Mouse (Mus musculus) kidney, adult 2 months (tissue): ENCODE measurements around the gene Frat2. TPM values are rescaled to one million over a fixed set of nuclear protein-coding genes. Genes with fewer than 3 reads are reported as not detected.

Source experiments
- DNase-seq: peaks from one replicate; pipeline ENCODE4 v3.0.0; 2021
- H3K27ac ChIP-seq: fragments of 200-500 bp; 2 replicates; pipeline ENCODE4 v1.5.1; 2012; ENCODE audit warnings: low read depth, low read length, control low read depth, inconsistent platforms; ENCODE audit not compliant: insufficient read depth
- H3K27me3 ChIP-seq: fragments of 200-500 bp; replicated peaks from 2 replicates; pipeline ENCODE4 v1.6.1; 2012; ENCODE audit warnings: mild to moderate bottlenecking, moderate library complexity, low read length, inconsistent platforms; ENCODE audit not compliant: control insufficient read depth, insufficient read depth
- H3K36me3 ChIP-seq: fragments of 200-500 bp; 2 replicates; pipeline ENCODE4 v1.6.1; 2012; ENCODE audit warnings: mild to moderate bottlenecking, moderate library complexity, low read length, inconsistent platforms; ENCODE audit not compliant: control insufficient read depth, insufficient read depth
- H3K4me1 ChIP-seq: fragments of 200-500 bp; 2 replicates; pipeline ENCODE4 v1.6.1; 2011; ENCODE audit warnings: low read length; ENCODE audit not compliant: control insufficient read depth, insufficient read depth
- H3K4me3 ChIP-seq: fragments of 200-500 bp; 2 replicates; pipeline ENCODE4 v1.5.1; 2011; ENCODE audit warnings: mild to moderate bottlenecking, low read depth, low read length, control low read depth; ENCODE audit not compliant: insufficient read depth
- CTCF ChIP-seq: fragments of 200-500 bp; conservative IDR thresholded peaks from 2 replicates; pipeline ENCODE4 v1.5.1; 2011; ENCODE audit warnings: low read depth, mild to moderate bottlenecking, control low read depth, low read length, moderate library complexity, mixed read lengths; ENCODE audit not compliant: insufficient read depth, insufficient read length
- POLR2A ChIP-seq: fragments of 200-500 bp; IDR thresholded peaks from one replicate; pipeline ENCODE4 v1.6.1; 2011; ENCODE audit warnings: low read depth, low read length, control low read depth
- WGBS: fragments of 180-500 bp; shearing (Covaris S2); methylation state at CpG from one replicate; pipeline ENCODE4 v1.1.7; 2018; 5-methylcytosine and 5-hydroxymethylcytosine counted together
- polyA plus RNA-seq: library from polyadenylated mRNA; depleted of rRNA; stranded (reverse); fragments of >200 nt; gene quantifications from 2 replicates; pipeline ENCODE4 v1.2.3, GENCODE M21; 2012; rRNA removed

Frat2 gene
- polyA plus RNA-seq, 1 experiment = 1.4 TPM

DNA sequence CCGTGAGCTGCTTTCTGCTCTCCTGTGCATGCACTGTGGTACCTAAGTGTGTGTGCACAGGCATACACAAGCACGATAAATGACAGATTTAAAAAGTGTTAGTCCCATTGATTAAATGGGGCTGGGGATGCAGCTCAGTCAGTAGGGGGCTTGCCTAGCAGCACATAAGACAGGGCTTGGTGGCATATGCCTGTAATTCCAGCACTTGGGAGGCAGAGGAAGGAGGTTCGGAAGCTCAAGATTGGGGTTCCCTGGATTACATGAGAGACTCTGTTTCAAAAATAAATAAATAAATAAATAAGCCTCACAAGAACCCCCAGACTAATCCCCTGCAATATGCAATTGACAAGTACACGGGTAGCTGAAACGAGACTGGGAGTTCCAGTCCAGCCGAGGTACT lies 47.5 kb downstream of the Frat2 start:
- H3K27ac ChIP-seq = no peak overlapping the region
- no peak for TF ChIP-seq POLR2A
- TF ChIP-seq CTCF = no peak
- no peaks in the 10 kb centered on the region for H3K27me3 ChIP-seq
- no peak overlapping the region for H3K4me3 ChIP-seq
- 51% methylated on average over 6 of the region's 6 CpGs for WGBS
- H3K4me1 ChIP-seq = no peaks in the 10 kb centered on the region
- no peak for DNase-seq
- no peaks in the 10 kb centered on the region for H3K36me3 ChIP-seq

DNA sequence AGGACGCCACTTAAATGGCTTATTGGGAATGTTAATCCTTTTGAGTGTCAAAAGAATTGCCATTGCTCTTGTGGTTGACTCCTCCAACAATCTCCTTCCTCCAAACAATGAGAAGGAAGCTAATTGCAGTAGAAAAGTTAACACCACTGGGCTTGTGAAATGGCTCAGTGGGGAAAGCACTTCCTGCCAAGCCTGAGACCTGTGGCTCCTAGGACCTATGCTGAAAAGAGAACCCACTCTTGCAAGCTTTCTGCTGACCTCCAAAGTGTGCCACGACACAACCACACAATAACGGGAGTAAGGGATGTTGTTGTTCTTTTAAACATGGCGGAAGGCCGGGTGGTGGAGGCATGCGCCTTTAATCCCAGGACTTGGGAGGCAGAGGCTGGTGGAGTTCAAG lies 50.4 kb downstream of the Frat2 start:
- Histone ChIP-seq H3K27ac (no peak overlapping the region), H3K4me1 (no peaks in the 10 kb centered on the region; the same call in 1 of the 2 replicates), H3K36me3 (no peaks in the 10 kb centered on the region), H3K27me3 (no peaks in the 10 kb centered on the region), H3K4me3 (no peak overlapping the region)
- TF ChIP-seq POLR2A = no peak
- WGBS = 93% methylated on average over 6 of the region's 6 CpGs
- DNase-seq = no peak

DNA sequence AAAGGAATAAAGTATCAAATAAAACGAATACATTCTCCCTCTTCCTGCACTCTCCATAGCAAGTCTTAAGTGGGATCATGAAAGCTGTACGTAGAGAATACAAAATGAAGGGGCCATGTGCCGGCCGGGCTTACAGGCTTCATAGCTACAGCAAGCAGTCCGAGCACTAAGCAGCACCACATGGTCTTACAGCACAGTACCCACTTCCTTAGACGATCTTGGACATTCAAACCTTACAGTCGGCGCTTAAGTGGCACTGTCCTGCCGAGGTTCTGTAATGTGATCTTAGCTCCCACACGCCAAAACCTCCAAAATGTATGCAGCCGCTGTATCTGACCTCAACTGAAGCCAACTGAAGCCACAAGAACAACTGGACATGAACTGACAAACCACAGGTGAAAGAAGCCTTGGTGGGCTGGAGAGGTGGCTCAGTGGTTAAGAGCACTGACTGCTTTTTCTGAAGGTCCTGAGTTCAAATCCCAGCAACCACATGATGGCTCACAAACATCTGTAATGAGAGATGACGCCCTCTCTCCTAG lies 51.1 kb downstream of the Frat2 start:
- H3K27me3 ChIP-seq = no peaks in the 10 kb centered on the region
- TF ChIP-seq POLR2A (no peak), CTCF (no peak)
- DNase-seq = no peak
- H3K4me1 ChIP-seq = no peaks in the 10 kb centered on the region; the same call in 1 of the 2 replicates
- H3K4me3 ChIP-seq = no peak overlapping the region
- WGBS = 65% methylated on average over 12 of the region's 12 CpGs
- no peaks in the 10 kb centered on the region for H3K36me3 ChIP-seq
- no peak overlapping the region for H3K27ac ChIP-seq

DNA sequence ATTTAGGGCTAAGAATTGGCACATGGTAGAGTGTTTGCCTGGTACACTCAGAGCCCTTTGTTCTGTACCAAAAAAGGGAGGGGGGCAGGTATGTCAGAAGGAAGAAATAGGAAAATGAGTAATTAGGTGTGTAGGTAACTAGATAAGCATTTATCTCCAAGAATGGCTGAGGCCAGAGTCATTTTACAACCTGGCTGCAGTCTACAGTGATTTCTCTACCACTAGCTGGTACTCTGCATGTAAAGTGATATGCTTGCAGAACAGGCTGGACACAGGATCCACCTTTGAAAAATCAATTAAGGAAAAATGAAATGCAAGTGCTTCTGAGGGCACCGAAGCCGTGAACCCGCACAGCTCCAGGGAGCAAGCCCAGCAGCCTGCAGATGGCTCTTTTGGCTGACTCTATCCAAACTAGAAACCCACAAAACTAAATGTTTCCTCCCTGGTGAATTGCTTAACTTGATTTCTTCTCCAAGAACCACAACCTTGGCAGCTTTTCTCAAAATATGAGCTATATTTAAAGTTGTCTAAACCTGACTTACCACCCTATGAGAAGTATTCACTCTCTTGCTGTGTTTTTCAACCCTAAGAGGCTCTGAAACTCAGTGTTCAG lies 51.7 kb downstream of the Frat2 start:
- DNase-seq = no peak
- Histone ChIP-seq H3K4me3 (no peak overlapping the region), H3K36me3 (no peaks in the 10 kb centered on the region), H3K4me1 (no peaks in the 10 kb centered on the region; the same call in 1 of the 2 replicates), H3K27ac (no peak overlapping the region), H3K27me3 (no peaks in the 10 kb centered on the region)
- 45% methylated on average over 3 of the region's 3 CpGs for WGBS
- TF ChIP-seq POLR2A (no peak), CTCF (no peak)

Other genes with a start within 250 kb of the Frat2 start
- 0.05 and 0.17 TPM in 2 replicates for gene Slit1, start 104.5 kb downstream of the Frat2 start, polyA plus RNA-seq
- gene Arhgap19, start 46.1 kb downstream of the Frat2 start, polyA plus RNA-seq = 1.0 and 1.3 TPM in 2 replicates
- 1.3 and 1.6 TPM in 2 replicates for gene Frat1, start 18.2 kb downstream of the Frat2 start, polyA plus RNA-seq
- 3.6 and 4.0 TPM in 2 replicates for gene Rrp12, start 48.0 kb upstream of the Frat2 start, polyA plus RNA-seq
- gene Pgam1, start 63.8 kb upstream of the Frat2 start, polyA plus RNA-seq = 493 and 500 TPM in 2 replicates
- 11.8 and 15.2 TPM in 2 replicates for gene Exosc1, start 85.3 kb upstream of the Frat2 start, polyA plus RNA-seq
- gene Zdhhc16, start 85.3 kb upstream of the Frat2 start, polyA plus RNA-seq = 74.2 and 78.7 TPM in 2 replicates
- gene Mms19, start 133.0 kb upstream of the Frat2 start, polyA plus RNA-seq = 54.9 and 56.1 TPM in 2 replicates
- gene Ubtd1, start 133.6 kb upstream of the Frat2 start, polyA plus RNA-seq = 23.0 and 28.2 TPM in 2 replicates
- gene Ankrd2, start 187.9 kb upstream of the Frat2 start, polyA plus RNA-seq = 0.14 and 2.2 TPM in 2 replicates
- 167 and 177 TPM in 2 replicates for gene Hoga1, start 197.5 kb upstream of the Frat2 start, polyA plus RNA-seq
- gene 4933411K16Rik, start 204.1 kb upstream of the Frat2 start, polyA plus RNA-seq = 3.6 and 5.1 TPM in 2 replicates
- 25.9 and 26.3 TPM in 2 replicates for gene Morn4, start 238.2 kb upstream of the Frat2 start, polyA plus RNA-seq
- gene Pi4k2a, start 242.3 kb upstream of the Frat2 start, polyA plus RNA-seq = 41.7 and 45.4 TPM in 2 replicates